Mouse (Mus musculus): Measurements from ENCODE around the gene Cbarp. TPM values are rescaled to one million over a fixed set of nuclear protein-coding genes. Genes with fewer than 3 reads are reported as not detected.

The Cbarp gene
- polyA plus RNA-seq, 1 experiment from 2014 or later: 1.6 TPM

DNA sequence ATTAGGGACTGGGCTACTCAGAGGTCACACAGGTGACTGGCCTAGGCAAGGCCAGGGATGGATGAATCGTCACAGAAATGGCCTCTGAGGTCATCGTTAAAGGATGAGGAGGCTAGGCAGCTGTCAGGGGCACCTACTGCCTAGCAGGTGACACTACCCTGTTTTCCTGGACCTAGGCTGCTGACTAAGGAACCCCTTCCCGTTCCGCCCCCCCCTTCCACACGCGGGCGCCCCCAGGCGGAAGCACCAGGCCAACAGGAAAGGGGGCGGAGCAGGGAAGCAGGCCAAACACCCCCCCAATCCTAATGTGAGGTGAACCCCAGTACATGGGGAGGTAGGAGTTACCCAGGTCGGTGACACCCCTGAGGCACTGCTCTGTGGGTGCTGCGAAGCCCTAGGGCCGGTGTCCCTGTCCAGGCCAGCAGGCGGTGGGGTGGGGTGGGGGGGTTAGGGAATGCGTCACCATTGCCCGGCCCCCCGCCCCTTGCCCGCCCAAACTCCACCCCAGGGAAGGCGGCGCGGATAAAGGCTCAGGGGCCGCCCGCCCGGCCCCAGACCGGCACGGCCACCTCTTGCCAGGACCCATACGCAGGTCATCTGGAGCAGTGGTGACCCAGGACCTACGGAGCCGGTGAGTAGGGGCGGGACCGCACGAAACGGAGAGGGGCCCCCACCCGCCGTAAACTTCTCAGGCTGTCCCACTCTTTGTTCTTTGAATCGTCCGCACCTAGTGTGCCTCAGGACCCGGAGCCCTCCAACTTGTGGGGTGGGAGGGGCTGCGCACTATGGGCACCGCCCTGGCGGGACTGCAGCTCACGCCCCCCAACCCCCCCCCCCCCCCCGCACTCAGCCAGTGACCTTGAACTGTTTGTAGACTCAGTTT, 7.3 kb upstream of the Cbarp start, which contains the start of gene Midn:
Midn (plus strand) TSS at position 554 of the 883 bp plus-strand sequence.
- ATAC-seq (ENCODE audit: extremely low read depth, insufficient number of reproducible peaks, low FRiP score, low TSS enrichment): peak; percentile 49

DNA sequence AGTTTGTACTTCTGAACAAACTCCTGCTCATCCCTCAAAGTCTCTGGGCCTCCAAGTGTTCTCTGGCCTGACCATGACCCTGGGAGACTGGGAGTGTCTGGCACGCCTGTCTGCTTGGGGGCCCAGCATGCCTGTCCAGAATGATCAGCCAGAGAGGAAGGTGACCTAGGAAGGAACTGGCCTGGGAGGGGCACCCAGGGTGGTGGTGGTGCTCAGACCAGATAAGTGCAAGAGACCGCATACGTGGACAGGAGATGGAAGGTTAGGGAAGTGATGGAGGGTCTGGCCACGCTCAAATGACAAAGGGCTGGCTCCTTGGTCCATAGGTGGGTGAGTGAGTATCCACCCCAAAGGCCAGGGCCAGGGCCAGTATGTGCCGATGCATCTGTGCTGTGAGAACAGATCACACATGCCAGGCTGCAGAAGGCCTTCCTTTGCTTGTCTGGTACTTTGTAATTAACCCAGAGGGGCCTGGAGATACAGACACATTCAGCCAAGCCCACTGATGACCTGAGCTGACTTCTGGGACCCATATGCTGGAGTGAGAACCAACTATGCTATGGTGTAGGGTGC, 6.6 kb upstream of the Cbarp start:
- H3K4me1 ChIP-seq: peaks cover 62% of the 10 kb centered on the region
- H3K27me3 ChIP-seq (replicated peaks): no peaks in the 10 kb centered on the region
- H3K27ac ChIP-seq (replicated peaks): peak overlapping the region; percentile 99
- H3K9ac ChIP-seq: peak overlapping the region; percentile 100
- H3K36me3 ChIP-seq: peaks cover 63% of the 10 kb centered on the region
- ATAC-seq (ENCODE audit: extremely low read depth, insufficient number of reproducible peaks, low FRiP score, low TSS enrichment): no peak
- WGBS: 46% methylated on average over 5 of the region's 5 CpGs
- H3K9me3 ChIP-seq: no peaks in the 10 kb centered on the region
- peak overlapping the region; percentile 93 for H3K4me2 ChIP-seq
- H3K4me3 ChIP-seq: peak overlapping the region; percentile 95

More for the DNA sequence above, 7.3 kb upstream of the Cbarp start, which contains the start of gene Midn:
- no peaks in the 10 kb centered on the region for H3K9me3 ChIP-seq
- H3K36me3 ChIP-seq: peaks cover 70% of the 10 kb centered on the region
- peak within 1 kb of the TSS; percentile 95 for H3K4me3 ChIP-seq
- WGBS: under 1% methylated on average over 41 of the region's 42 CpGs
- no peaks in the 10 kb centered on the region for H3K27me3 ChIP-seq (replicated peaks)
- peak within 1 kb of the TSS; percentile 100 for H3K9ac ChIP-seq
- peak within 1 kb of the TSS; percentile 93 for H3K4me2 ChIP-seq
- peak within 1 kb of the TSS; percentile 99 for H3K27ac ChIP-seq (replicated peaks)
- H3K4me1 ChIP-seq: peaks cover 66% of the 10 kb centered on the region

GRCm38 (mm10) chr10:80146568-80147011, 6.0 kb upstream of the Cbarp start:
- ATAC-seq (ENCODE audit: extremely low read depth, insufficient number of reproducible peaks, low FRiP score, low TSS enrichment): no peak
- H3K4me2 ChIP-seq: peak overlapping the region; percentile 93
- H3K36me3 ChIP-seq: peaks cover 56% of the 10 kb centered on the region

GRCm38 (mm10) chr10:80145896-80146295, 5.3 kb upstream of the Cbarp start:
- Histone ChIP-seq H3K4me3 (peak overlapping the region; percentile 6; the same call in 1 of the 2 replicates), H3K36me3 (peaks cover 49% of the 10 kb centered on the region), H3K4me2 (peak overlapping the region; percentile 93), H3K27me3 (replicated peaks) (no peaks in the 10 kb centered on the region), H3K27ac (replicated peaks) (peak overlapping the region; percentile 99), H3K4me1 (peaks cover 64% of the 10 kb centered on the region), H3K9me3 (no peaks in the 10 kb centered on the region), H3K9ac (peak overlapping the region; percentile 100)
- no peak for ATAC-seq (ENCODE audit: extremely low read depth, insufficient number of reproducible peaks, low FRiP score, low TSS enrichment)
- WGBS: 83% methylated on average over 6 of the region's 6 CpGs

More at GRCm38 (mm10) chr10:80146568-80147011, 6.0 kb upstream of the Cbarp start:
- Histone ChIP-seq H3K4me3 (peak overlapping the region; percentile 95; the same call in 1 of the 2 replicates), H3K27ac (replicated peaks) (peak overlapping the region; percentile 99), H3K4me1 (peaks cover 59% of the 10 kb centered on the region), H3K9me3 (no peaks in the 10 kb centered on the region), H3K9ac (peak overlapping the region; percentile 100), H3K27me3 (replicated peaks) (no peaks in the 10 kb centered on the region)
- 48% methylated on average over 4 of the region's 4 CpGs for WGBS

- H3K27ac ChIP-seq (replicated peaks): peak overlapping the region; percentile 99
- no peaks in the 10 kb centered on the region for H3K27me3 ChIP-seq (replicated peaks)
- ATAC-seq (ENCODE audit: extremely low read depth, insufficient number of reproducible peaks, low FRiP score, low TSS enrichment): no peak
- H3K4me1 ChIP-seq: peaks cover 69% of the 10 kb centered on the region
- H3K9ac ChIP-seq: peak overlapping the region; percentile 100
- no peaks in the 10 kb centered on the region for H3K9me3 ChIP-seq
- WGBS: 76% methylated on average over 20 of the region's 20 CpGs
- H3K36me3 ChIP-seq: peaks cover 43% of the 10 kb centered on the region
- H3K4me3 ChIP-seq: peak overlapping the region; percentile 6
- H3K4me2 ChIP-seq: peak overlapping the region; percentile 93
Measured at GRCm38 (mm10) chr10:80144864-80145838, 4.5 kb upstream of the Cbarp start.

DNA sequence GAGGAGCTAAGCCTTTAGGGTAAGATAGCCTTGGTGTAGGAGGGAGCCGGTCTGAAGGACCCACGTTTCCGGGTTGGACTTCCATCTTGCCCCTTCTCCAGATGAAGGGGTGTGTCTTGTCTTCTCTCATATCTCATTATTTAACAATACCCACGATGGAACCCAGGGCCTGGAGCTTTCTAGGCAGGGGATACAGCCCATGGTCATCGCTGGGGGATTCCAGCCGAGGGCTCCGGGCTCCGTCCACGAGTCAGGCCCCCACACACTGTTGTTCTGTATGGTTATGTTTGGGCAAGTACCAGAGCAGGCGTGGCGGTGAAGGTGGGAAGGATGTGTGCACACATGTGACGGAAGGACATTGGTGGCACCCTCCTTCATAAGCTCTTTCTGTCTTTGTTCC, 3.5 kb upstream of the Cbarp start:
- Histone ChIP-seq H3K27me3 (replicated peaks) (peaks cover 9% of the 10 kb centered on the region; the same call in 1 of the 2 replicates), H3K4me2 (no peak overlapping the region), H3K9me3 (no peaks in the 10 kb centered on the region), H3K4me1 (peaks cover 75% of the 10 kb centered on the region), H3K27ac (replicated peaks) (0 out of 2 replicates have a peak overlapping the region, but pooled peaks have one; percentile 24), H3K4me3 (0 out of 2 replicates have a peak overlapping the region, but pooled peaks have one; percentile 4), H3K9ac (peak overlapping the region; percentile 59; the same call in 1 of the 2 replicates), H3K36me3 (peaks cover 38% of the 10 kb centered on the region)
- 89% methylated on average over 12 of the region's 12 CpGs for WGBS
- ATAC-seq (ENCODE audit: extremely low read depth, insufficient number of reproducible peaks, low FRiP score, low TSS enrichment): no peak

GRCm38 (mm10) chr10:80143664-80144063, 3.0 kb upstream of the Cbarp start:
- H3K36me3 ChIP-seq: peaks cover 38% of the 10 kb centered on the region
- peak overlapping the region; percentile 79 for H3K4me3 ChIP-seq
- H3K9me3 ChIP-seq: no peaks in the 10 kb centered on the region
- peak overlapping the region; percentile 91 for H3K4me2 ChIP-seq
- peaks cover 10% of the 10 kb centered on the region for H3K27me3 ChIP-seq (replicated peaks)
- peaks cover 77% of the 10 kb centered on the region for H3K4me1 ChIP-seq
- WGBS: 89% methylated on average over 7 of the region's 7 CpGs
- no peak for ATAC-seq (ENCODE audit: extremely low read depth, insufficient number of reproducible peaks, low FRiP score, low TSS enrichment)
- peak overlapping the region; percentile 59; the same call in 1 of the 2 replicates for H3K9ac ChIP-seq
- H3K27ac ChIP-seq (replicated peaks): no peak overlapping the region

- Histone ChIP-seq H3K36me3 (peaks cover 38% of the 10 kb centered on the region), H3K27me3 (replicated peaks) (peaks cover 22% of the 10 kb centered on the region), H3K4me1 (peaks cover 84% of the 10 kb centered on the region), H3K9me3 (no peaks in the 10 kb centered on the region), H3K4me3 (peak overlapping the region; percentile 79), H3K9ac (peak overlapping the region; percentile 97), H3K27ac (replicated peaks) (peak overlapping the region; percentile 93), H3K4me2 (peak overlapping the region; percentile 91)
- ATAC-seq (ENCODE audit: extremely low read depth, insufficient number of reproducible peaks, low FRiP score, low TSS enrichment): 0 out of 2 replicates have a peak, but pooled peaks have one; percentile 0
- 0% methylated on average over 15 of the region's 15 CpGs for WGBS
Measured at GRCm38 (mm10) chr10:80142530-80142925, 1.9 kb upstream of the Cbarp start.

- Histone ChIP-seq H3K4me1 (peaks cover 84% of the 10 kb centered on the region), H3K4me3 (peak overlapping the region; percentile 79), H3K9ac (peak overlapping the region; percentile 97), H3K9me3 (no peaks in the 10 kb centered on the region), H3K27me3 (replicated peaks) (peaks cover 27% of the 10 kb centered on the region), H3K27ac (replicated peaks) (peak overlapping the region; percentile 93), H3K4me2 (peak overlapping the region; percentile 91), H3K36me3 (peaks cover 38% of the 10 kb centered on the region)
- peak; percentile 79 for ATAC-seq (ENCODE audit: extremely low read depth, insufficient number of reproducible peaks, low FRiP score, low TSS enrichment)
- WGBS: under 1% methylated on average over 43 of the region's 43 CpGs
Measured at GRCm38 (mm10) chr10:80141786-80142529, 1.3 kb upstream of the Cbarp start.

DNA sequence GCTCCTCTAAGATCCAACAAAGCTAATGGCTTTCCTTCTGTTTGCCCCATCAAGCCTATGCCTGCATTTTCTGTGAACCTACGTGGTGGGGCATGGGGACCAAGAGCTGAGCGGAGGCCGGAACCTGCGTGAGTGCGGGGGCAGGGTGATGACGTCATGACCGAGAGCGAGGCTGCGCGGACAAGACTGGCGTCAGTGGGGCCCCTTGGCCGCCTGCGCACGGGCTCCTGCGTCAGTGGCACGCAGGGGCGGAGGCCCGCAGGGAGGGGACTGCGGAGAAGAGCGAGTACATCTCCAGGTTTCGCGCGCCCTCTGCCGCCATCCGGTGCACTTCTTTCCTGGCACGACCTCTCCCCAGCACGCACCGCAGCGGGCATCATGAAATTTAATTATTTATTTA, 608 bp upstream of the Cbarp start:
- Histone ChIP-seq H3K4me2 (peak overlapping the region; percentile 91), H3K36me3 (peaks cover 30% of the 10 kb centered on the region), H3K4me1 (peaks cover 83% of the 10 kb centered on the region), H3K9ac (peak overlapping the region; percentile 74), H3K4me3 (peak overlapping the region; percentile 79), H3K9me3 (no peaks in the 10 kb centered on the region), H3K27ac (replicated peaks) (peak overlapping the region; percentile 87), H3K27me3 (replicated peaks) (peaks cover 34% of the 10 kb centered on the region)
- WGBS: 1% methylated on average over 29 of the region's 29 CpGs
- peak; percentile 64 for ATAC-seq (ENCODE audit: extremely low read depth, insufficient number of reproducible peaks, low FRiP score, low TSS enrichment)

All from heart, embryonic 13.5 days (tissue).